Mouse (Mus musculus): Measurements from ENCODE around the gene Casp3. TPM values are rescaled to one million over a fixed set of nuclear protein-coding genes. Genes with fewer than 3 reads are reported as not detected.

Casp3 gene
- polyA plus RNA-seq, 1 experiment from 2014 or later = 208 TPM

DNA sequence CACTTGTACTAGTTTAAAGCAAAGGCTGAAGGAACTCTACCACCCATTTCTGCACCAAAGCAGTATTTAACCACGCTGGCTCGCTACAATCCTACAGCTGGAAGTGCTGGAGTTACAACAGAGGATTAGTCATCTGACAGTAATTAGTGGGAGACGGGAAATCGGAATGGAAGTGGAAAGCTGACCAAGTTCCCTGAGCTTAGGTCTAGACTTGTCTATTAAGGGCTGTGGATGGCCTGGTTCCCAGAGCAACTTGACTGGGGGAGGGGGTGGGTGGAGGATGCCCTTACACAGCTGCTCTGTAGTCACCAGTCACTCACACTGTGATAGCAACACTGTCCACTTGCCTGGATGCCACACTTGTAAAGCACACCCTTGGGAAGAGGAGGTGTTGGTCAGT, 3.7 kb upstream of the Casp3 start:
- H3K9me3 ChIP-seq = no peaks in the 10 kb centered on the region
- H3K4me1 ChIP-seq = 0 out of 2 replicates have a peak, but pooled peaks cover under 1% of the 10 kb centered on the region
- H3K36me3 ChIP-seq = no peaks in the 10 kb centered on the region
- H3K4me3 ChIP-seq = no peak overlapping the region
- 79% methylated on average over 4 of the region's 4 CpGs for WGBS
- H3K4me2 ChIP-seq (replicated peaks) = no peak overlapping the region
- no peak overlapping the region for H3K27ac ChIP-seq
- no peak for ATAC-seq (ENCODE audit: low FRiP score, low read depth)
- H3K9ac ChIP-seq = no peak overlapping the region
- H3K27me3 ChIP-seq (replicated peaks) = no peaks in the 10 kb centered on the region

DNA sequence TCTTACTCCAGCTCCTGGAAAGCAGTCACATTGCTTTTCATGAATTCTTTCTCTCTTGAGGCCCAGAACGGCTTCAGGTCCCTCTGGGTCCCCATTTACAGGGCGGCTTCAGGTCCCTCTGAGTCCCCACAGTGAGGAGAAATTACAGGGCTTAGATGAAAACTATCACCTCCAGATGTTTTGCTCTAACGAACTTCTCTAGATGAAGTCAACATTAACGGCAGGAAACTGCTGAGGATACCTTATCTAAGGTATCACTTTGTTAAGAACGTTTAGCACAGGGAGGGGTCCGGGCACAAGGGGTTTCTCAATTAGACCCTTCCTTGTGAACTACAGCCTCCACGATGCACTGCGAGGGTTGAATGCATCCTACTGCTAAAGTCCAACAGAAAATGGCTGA, 1.2 kb upstream of the Casp3 start:
- ATAC-seq (ENCODE audit: low FRiP score, low read depth) = no peak
- no peaks in the 10 kb centered on the region for H3K9me3 ChIP-seq
- no peak overlapping the region for H3K27ac ChIP-seq
- H3K27me3 ChIP-seq (replicated peaks) = no peaks in the 10 kb centered on the region
- peak overlapping the region; percentile 92; the same call in 1 of the 2 replicates for H3K4me2 ChIP-seq (replicated peaks)
- H3K9ac ChIP-seq = no peak overlapping the region
- no peaks in the 10 kb centered on the region for H3K36me3 ChIP-seq
- H3K4me3 ChIP-seq = no peak overlapping the region
- peaks cover 7% of the 10 kb centered on the region for H3K4me1 ChIP-seq
- 91% methylated on average over 8 of the region's 8 CpGs for WGBS

DNA sequence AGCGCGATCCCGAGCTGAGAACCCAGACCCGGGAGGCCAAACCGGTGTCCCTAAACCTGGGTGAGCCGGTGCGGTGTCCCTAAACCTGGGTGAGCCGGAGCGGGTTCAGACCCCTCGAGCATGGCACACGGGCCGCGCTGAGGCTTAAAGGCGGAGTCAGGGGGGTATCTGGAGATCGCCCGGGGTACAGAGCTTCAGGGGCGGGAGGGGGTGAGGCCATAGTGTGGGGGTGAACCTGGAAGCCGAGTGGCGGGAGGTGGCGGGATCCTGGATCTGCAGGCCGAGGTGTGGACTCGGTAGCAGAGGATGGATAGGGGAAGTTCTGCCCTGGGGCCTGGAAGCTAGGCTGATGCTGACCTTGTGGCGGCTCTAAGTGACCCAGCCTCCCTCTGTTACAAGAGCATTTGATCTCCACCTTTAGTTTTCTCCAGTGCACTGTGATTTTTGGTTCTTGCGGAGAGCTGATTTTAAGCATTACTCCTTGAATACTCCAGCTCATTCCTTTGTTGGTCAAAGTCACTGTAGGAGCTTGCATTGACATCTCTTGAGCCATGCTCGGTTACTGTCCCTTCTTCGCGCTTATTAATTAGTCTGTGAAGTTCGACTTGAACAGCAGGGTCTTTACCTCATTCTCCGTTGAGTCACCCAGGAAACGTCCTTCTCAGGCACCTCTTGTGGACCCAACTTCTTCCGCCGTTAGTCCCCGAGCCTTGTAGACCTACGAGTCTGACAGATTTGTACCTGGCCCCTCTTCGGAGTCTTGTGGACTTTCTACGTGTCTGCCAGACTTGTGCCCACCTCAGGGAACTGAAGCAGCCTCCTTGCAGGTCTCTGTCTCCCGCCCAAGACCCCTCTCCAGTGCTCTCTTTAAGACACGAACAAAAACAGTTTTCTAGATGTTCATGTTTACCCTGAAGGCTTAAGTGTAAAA, 864 bp downstream of the Casp3 start:
- ATAC-seq (ENCODE audit: low FRiP score, low read depth) = peak; percentile 67

DNA sequence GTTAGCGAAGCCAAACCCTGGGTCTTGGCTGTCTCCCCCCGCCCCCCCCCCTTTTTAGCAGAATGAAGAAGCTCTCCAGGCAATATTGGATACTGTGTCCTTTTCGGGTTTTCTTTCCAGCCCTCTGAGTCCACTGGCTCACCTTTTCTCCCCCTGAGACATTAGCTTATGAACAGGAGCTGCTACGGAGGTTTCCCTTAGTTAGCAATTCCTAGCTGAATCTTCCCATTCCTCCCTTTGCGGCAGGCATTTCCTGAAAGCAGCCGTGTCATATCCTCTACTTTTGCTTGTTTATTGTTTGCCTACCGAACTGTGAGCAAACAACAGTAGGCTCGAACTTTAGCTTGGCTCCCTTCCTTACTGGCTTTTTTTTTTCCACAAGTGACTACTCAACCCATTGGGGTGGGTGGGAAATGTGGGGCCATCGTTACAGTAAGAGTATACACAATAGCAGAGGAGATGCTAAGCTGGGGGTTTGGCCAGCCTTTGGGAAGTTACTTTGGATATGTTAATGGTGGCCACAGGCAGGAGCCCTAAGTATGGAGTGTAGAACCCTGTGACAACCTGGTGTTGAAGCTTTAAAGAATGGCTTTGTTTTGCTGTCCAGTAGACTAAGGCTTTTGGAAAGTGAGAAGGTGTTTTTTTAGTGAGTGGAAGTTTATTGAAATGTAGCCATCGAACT, 1.7 kb downstream of the Casp3 start:
- H3K4me1 ChIP-seq = peaks cover 7% of the 10 kb centered on the region
- peak overlapping the region; percentile 92 for H3K4me2 ChIP-seq (replicated peaks)
- H3K9ac ChIP-seq = peak overlapping the region; percentile 94
- H3K4me3 ChIP-seq = peak overlapping the region; percentile 83
- WGBS = 1% methylated on average over 10 of the region's 10 CpGs
- H3K27me3 ChIP-seq (replicated peaks) = no peaks in the 10 kb centered on the region
- H3K36me3 ChIP-seq = no peaks in the 10 kb centered on the region
- H3K9me3 ChIP-seq = no peaks in the 10 kb centered on the region
- ATAC-seq (ENCODE audit: low FRiP score, low read depth) = no peak
- H3K27ac ChIP-seq = no peak overlapping the region

More for the DNA sequence above, 864 bp downstream of the Casp3 start:
- H3K9ac ChIP-seq = peak overlapping the region; percentile 94
- no peaks in the 10 kb centered on the region for H3K27me3 ChIP-seq (replicated peaks)
- peak overlapping the region; percentile 83 for H3K4me3 ChIP-seq
- peaks cover 7% of the 10 kb centered on the region for H3K4me1 ChIP-seq
- peak overlapping the region; percentile 85 for H3K27ac ChIP-seq
- peak overlapping the region; percentile 92 for H3K4me2 ChIP-seq (replicated peaks)
- no peaks in the 10 kb centered on the region for H3K9me3 ChIP-seq
- no peaks in the 10 kb centered on the region for H3K36me3 ChIP-seq
- under 1% methylated on average over 38 of the region's 38 CpGs for WGBS

DNA sequence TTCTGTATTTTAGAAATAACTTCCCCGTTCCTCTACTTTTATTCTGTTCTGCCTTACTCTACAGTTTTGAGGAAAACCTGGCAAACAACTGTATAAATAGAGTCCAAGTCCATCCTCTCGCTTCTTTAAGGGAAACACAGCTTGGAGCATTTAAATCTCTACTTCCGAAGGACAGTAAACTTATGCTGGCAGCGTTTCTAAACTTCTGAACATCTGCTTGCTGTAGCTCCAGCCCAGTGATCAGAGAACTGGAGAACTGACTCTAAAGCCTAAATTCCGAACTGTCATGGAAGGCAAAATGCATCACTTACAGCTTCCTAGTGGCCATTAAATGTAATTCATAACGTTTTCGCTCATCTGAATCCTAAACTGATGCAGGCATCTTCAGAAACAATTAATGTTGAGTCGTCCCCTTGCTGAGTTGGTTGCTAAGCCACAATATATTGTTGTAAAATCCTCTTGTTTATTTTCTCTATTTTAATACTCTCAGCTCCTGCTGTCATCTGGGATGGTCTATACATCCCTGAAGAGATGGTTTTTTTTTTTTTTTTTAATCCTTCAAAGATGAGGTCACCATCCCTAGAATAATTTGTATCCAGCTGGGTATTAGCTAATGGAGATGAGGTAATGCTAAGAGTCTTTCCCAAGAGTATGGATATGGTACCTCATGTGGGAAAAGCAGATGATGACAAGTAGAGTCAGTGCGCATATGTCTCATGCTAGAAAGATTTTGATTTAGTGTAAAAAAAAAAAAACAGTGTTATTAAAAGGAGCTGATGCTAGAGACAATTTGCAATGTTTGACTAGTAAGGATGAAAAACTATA, 5.6 kb downstream of the Casp3 start:
- Histone ChIP-seq H3K9ac (no peak overlapping the region), H3K4me1 (peaks cover 7% of the 10 kb centered on the region), H3K4me3 (no peak overlapping the region), H3K27me3 (replicated peaks) (no peaks in the 10 kb centered on the region), H3K27ac (no peak overlapping the region), H3K36me3 (no peaks in the 10 kb centered on the region), H3K4me2 (replicated peaks) (no peak overlapping the region), H3K9me3 (no peaks in the 10 kb centered on the region)
- WGBS = 78% methylated on average over 9 of the region's 9 CpGs
- ATAC-seq (ENCODE audit: low FRiP score, low read depth) = no peak

DNA sequence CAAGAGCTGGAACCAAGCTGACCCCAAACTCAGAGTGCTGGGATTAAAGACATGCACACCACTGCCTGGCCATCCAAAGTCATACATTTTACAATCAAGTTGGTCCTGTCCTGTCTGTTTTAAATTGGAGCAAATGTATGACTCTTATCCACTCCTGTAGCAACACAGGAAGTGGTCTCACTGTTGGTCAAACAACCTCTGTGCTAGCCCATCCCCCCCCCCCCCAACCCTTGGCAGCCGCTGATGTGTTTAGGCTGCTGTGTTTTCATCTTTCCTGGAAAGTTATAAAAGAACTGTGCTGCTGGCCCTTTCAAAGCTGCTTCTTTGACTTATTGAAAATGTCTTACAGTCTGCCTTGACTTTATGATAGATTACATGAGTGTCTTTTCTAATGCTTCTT, 8.1 kb downstream of the Casp3 start:
- H3K36me3 ChIP-seq = peaks cover 12% of the 10 kb centered on the region; the same call in 1 of the 2 replicates
- 56% methylated on average over 1 of the region's 1 CpGs for WGBS
- no peak overlapping the region for H3K4me2 ChIP-seq (replicated peaks)
- no peaks in the 10 kb centered on the region for H3K9me3 ChIP-seq
- H3K27ac ChIP-seq = no peak overlapping the region
- no peak overlapping the region for H3K9ac ChIP-seq
- no peaks in the 10 kb centered on the region; the same call in 1 of the 2 replicates for H3K4me1 ChIP-seq
- no peak for ATAC-seq (ENCODE audit: low FRiP score, low read depth)
- no peak overlapping the region for H3K4me3 ChIP-seq
- no peaks in the 10 kb centered on the region for H3K27me3 ChIP-seq (replicated peaks)

DNA sequence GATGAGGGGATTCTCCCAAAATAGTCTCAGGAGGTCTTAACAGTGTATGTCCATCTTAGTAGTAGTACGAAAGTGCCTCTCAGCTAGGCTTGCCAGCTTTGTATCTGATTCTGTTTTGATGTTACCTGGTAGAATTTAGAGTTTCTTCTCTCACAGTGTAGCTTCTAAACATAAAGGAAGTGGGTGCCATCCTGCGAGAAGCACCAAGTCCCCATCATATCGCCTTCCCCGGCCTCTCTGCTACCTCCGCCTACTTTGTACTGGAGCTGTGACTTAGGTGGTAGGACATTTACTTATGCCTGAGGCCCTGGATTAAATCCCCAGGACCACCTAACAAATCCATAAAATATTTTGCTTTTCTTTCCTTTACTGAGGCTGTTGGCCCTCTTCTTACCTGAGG, 9.6 kb downstream of the Casp3 start:
- H3K36me3 ChIP-seq = peaks cover 20% of the 10 kb centered on the region; the same call in 1 of the 2 replicates
- whole genome bisulfite sequencing = 92% methylated on average over 5 of the region's 5 CpGs
- no peaks in the 10 kb centered on the region; the same call in 1 of the 2 replicates for H3K4me1 ChIP-seq
- H3K27ac ChIP-seq = no peak overlapping the region
- no peaks in the 10 kb centered on the region for H3K9me3 ChIP-seq
- no peak overlapping the region for H3K9ac ChIP-seq
- no peak overlapping the region for H3K4me2 ChIP-seq (replicated peaks)
- no peak overlapping the region for H3K4me3 ChIP-seq
- no peaks in the 10 kb centered on the region for H3K27me3 ChIP-seq (replicated peaks)
- no peak for ATAC-seq (ENCODE audit: low FRiP score, low read depth)

DNA sequence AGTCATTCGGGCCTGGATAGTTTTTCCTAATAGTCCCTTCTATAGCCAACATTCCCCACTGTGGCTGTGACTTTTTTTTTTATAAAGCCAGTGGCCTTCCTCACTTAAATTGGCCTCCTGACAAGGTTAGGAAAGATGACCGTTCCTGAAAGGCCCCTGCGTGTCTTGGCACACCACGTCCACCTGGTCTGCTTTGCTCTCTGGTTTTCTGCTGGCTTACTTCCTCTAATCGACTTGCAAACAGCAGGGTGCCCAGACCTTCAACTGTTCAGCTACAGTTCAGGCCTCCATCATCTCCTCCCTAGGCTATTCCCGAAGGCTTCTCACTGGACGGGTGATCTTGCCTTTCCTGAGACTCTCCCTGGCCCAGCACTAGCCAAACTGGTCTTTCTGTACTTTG, 10.8 kb downstream of the Casp3 start:
- no peak overlapping the region for H3K9ac ChIP-seq
- no peak for ATAC-seq (ENCODE audit: low FRiP score, low read depth)
- no peak overlapping the region for H3K4me3 ChIP-seq
- 71% methylated on average over 7 of the region's 7 CpGs for WGBS
- peaks cover 26% of the 10 kb centered on the region for H3K36me3 ChIP-seq
- H3K27me3 ChIP-seq (replicated peaks) = no peaks in the 10 kb centered on the region
- H3K9me3 ChIP-seq = no peaks in the 10 kb centered on the region
- no peak overlapping the region for H3K4me2 ChIP-seq (replicated peaks)
- no peaks in the 10 kb centered on the region; the same call in 1 of the 2 replicates for H3K4me1 ChIP-seq
- no peak overlapping the region for H3K27ac ChIP-seq

DNA sequence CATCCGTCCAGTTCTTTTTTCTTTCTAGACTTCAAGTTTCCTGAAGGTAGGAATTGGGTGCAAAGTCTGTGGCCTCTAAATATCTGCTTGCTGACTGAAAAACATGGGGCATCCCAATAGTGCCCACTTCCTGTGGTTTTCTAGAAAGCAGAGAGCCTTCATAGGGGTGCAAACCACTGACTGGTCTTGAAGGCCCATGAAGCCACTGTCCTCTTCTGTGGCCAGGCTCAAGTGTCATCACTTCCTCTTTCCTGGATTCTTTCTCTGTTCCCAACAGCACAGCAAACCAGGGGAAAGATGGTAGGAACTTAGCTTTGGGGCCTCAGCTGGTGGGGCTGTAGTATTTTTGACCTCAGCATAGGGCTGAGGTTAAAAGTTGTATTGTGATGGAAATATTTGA, 11.6 kb downstream of the Casp3 start:
- no peaks in the 10 kb centered on the region for H3K9me3 ChIP-seq
- H3K4me2 ChIP-seq (replicated peaks) = no peak overlapping the region
- no peaks in the 10 kb centered on the region; the same call in 1 of the 2 replicates for H3K4me1 ChIP-seq
- peaks cover 33% of the 10 kb centered on the region for H3K36me3 ChIP-seq
- H3K27me3 ChIP-seq (replicated peaks) = no peaks in the 10 kb centered on the region
- no peak overlapping the region for H3K27ac ChIP-seq
- no peak overlapping the region for H3K4me3 ChIP-seq
- ATAC-seq (ENCODE audit: low FRiP score, low read depth) = no peak
- WGBS = 95% methylated on average over 1 of the region's 1 CpGs
- H3K9ac ChIP-seq = no peak overlapping the region

DNA sequence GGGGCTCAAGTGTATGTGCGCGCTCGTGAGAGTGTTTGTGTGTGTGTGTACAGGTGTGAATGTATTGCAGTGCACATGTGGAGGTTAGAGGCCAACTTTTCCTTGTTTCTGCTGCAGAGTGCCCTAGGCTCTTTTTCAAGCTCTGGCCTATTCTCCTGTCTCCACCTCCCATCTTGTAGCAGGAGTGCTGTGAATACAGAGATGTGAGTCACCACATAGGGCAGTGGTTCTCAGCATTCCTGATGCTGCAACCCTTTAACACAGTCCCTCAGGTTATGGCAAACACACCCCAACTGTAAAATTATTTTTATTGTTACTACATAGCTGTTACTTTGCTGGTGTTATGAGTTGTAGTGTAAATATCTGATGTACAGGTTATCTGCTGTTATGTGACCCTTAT, 13.3 kb downstream of the Casp3 start:
- no peak for ATAC-seq (ENCODE audit: low FRiP score, low read depth)
- Histone ChIP-seq H3K27ac (no peak overlapping the region), H3K9me3 (no peaks in the 10 kb centered on the region), H3K27me3 (replicated peaks) (no peaks in the 10 kb centered on the region), H3K4me3 (no peak overlapping the region), H3K36me3 (peaks cover 50% of the 10 kb centered on the region), H3K9ac (no peak overlapping the region), H3K4me1 (no peaks in the 10 kb centered on the region), H3K4me2 (replicated peaks) (no peak overlapping the region)
- WGBS = 98% methylated on average over 3 of the region's 3 CpGs

DNA sequence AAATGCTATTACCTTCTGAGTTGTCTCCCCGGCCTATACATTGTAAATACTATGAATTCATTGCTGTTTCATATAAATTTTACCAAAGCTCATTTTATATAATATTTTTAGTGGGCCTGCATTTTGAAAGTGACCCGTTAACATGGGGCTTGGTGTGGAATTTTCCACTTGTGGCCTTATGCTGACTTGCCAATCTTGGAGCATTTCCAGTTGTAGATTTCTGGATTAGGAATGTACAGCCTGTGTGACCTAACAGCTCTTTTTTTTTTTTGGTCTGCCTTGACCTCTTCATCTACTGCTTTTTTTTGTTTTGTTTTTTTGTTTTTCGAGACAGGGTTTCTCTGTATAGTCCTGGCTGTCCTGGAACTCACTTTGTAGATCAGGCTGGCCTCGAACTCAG, 13.8 kb downstream of the Casp3 start:
- Histone ChIP-seq H3K4me3 (no peak overlapping the region), H3K36me3 (peaks cover 55% of the 10 kb centered on the region), H3K27me3 (replicated peaks) (no peaks in the 10 kb centered on the region), H3K9me3 (no peaks in the 10 kb centered on the region), H3K9ac (no peak overlapping the region), H3K4me1 (no peaks in the 10 kb centered on the region), H3K27ac (no peak overlapping the region), H3K4me2 (replicated peaks) (no peak overlapping the region)
- 92% methylated on average over 4 of the region's 4 CpGs for WGBS
- ATAC-seq (ENCODE audit: low FRiP score, low read depth) = no peak
